Mouse (Mus musculus) heart, postnatal 36 days (tissue): ENCODE data around the gene Olfr802. TPM values are rescaled to one million over a fixed set of nuclear protein-coding genes. Genes with fewer than 3 reads are reported as not detected.

Experiments
- DNase-seq, 2 experiments: peaks; one replicate each; pipeline ENCODE4 v3.0.0; 2021 to 2022
- intact Hi-C: fragments of 180-260 bp; cut with DNase I; formaldehyde crosslinking; loops from one replicate; pipeline ENCODE4 v1.15.1; 2025
- microRNA-seq, 2 experiments: library from miRNA; unstranded; fragments of <30 nt; microRNA quantifications; one replicate each; pipeline ENCODE4 v1.2.0; 2021; ENCODE audit warnings: borderline number of aligned reads in 2 of 2
- total RNA-seq, 2 experiments: library from RNA; stranded (reverse); gene quantifications; 2 replicates each; pipeline ENCODE4 v1.2.3; 2021

The Olfr802 gene
- total RNA-seq = not detected

DNA sequence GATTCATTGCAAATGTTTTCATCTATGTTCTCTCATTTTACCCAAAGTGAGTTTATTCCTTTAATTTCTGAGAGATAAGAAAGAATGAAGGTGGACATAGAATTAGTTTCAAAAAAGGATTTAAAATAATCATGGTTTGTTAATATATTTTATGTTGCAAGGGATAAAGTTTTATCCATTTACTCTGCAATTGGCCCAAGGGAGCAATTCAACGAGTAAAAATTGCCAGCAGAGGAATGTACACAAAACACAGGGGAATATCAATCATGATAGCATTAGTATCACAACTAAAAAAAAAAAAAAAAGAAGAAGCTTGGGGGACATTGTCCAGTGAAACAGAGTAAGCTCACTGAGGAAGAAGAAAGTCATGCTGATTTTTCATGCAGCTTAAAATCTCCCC lies at the start of gene Olfr802:
TSS of gene Olfr802 (minus strand) at position 101 of the 400 bp plus-strand sequence.
- no peak for DNase-seq
- intact Hi-C loops = no loop called here

GRCm38 (mm10) chr10:129729275-129729674 lies 41.3 kb upstream of the Olfr802 start, which contains the start of gene Olfr805:
Gene Olfr805, minus strand, starts transcription at chr10:129729375.
- intact Hi-C loops = no loop called here
- DNase-seq = no peak

DNA sequence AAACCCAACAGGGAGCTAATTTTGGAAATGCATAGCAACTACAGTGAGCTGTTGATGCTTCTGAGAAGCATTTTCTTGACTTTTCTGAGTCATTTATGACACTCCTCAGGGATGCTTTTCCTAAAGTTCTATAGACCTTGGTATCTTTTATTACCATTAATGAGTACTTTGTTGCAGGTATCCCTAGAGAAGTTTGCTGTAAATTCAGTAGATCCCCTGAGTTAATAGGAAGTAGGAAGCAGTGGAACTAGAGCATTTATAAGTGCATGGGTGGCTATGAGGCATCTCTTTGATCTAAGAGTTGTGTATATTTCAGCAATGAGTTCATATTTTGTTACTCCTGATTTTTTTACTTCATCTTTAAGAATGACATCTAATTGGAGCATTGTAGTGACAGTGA lies 14.9 kb upstream of the Olfr802 start, which contains the start of gene Olfr804:
TSS of gene Olfr804 (plus strand) at position 301 of the 400 bp plus-strand sequence.
- intact Hi-C loops = no loop called here

GRCm38 (mm10) chr10:129694186-129694585 lies 6.2 kb upstream of the Olfr802 start, which contains the start of gene Olfr803:
Gene Olfr803, minus strand, starts transcription at chr10:129694286.
- intact Hi-C loops = no loop called here
- DNase-seq = no peak

More for the DNA sequence above, 14.9 kb upstream of the Olfr802 start, which contains the start of gene Olfr804:
- DNase-seq = no peak

DNA sequence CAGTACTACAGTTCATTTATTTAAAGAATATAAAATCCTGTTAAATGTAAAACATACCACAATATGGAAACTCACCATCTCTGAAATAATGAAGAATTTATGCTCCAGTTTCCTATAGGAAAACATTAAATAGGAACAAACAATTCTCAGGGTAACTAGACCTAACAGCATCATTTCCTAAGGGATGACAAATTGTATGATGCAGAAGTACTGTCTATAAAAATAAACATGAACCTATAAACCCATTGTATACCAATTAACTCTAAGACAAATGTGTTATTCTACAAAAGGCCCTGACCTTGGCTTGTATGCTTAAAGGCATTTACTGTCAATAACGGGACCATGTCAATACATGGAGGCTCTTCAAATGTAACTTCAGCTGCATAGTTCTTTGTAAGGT lies 14.2 kb downstream of the Olfr802 start, which contains the start of gene Olfr801:
TSS of gene Olfr801 (minus strand) at position 101 of the 400 bp plus-strand sequence.
- intact Hi-C loops = no loop called here
- DNase-seq = no peak

DNA sequence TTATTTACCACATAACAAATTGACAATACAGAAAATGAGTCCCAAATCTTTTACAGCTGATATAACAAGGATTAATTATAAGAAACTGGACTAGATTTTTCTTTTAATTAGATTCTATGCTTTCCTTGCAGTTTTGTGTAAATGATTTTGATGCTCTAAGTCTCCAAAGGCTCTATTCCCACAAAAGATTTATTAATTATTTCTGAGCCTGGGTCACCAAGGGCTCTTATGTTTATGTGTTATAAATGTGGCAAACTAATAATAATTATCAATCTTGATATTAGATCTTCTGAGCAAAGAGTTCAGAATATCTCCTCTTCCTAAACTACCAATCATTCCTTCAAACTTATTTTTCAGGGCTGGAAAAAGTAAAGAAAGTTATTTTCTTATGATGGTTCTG lies 30.6 kb downstream of the Olfr802 start, which contains the start of gene Olfr800:
TSS of gene Olfr800 (plus strand) at position 301 of the 400 bp plus-strand sequence.
- intact Hi-C loops = no loop called here
- DNase-seq = no peak

DNA sequence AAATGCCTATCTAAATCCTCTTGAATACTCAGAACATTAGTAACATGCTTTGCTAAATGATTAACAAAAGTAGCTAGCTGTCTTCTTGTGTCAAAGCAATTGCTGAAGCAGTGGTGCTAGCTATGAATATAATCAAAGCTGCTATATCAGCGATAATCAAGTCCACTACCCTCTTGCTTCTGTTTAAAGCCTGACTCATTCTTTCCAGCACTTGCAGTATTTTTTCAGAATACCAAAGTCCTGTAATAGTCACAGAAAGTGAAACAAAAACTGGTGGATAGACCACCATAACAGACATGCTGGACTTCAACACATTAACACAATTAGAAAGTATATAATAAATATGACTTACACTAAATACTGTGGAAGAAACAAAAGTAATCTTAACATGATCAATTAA lies 36.2 kb downstream of the Olfr802 start:
- intact Hi-C loops = no loop called here
- no peak for DNase-seq

DNA sequence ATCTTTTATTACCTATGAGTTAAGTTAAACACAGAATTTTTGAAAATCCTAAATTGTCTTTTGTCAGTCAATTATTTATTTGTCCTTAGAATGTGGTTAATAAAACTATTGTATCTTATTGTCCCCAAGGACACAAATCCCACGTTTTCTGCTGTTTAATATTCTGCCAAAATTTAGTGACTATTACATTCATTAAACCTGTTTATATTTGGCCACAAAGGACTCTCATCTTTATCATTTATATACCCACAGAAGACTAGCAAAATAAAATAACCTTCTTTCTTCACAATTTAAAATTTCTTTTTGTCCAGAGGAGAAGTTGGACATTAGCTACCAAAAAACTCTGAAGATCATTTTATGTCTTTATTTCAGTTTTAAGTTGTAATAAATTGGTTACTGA lies 50.8 kb downstream of the Olfr802 start, which contains the start of gene Olfr799:
TSS of gene Olfr799 (plus strand) at position 301 of the 400 bp plus-strand sequence.
- intact Hi-C loops = no loop called here
- no peak for DNase-seq

GRCm38 (mm10) chr10:129627834-129628233 lies 60.1 kb downstream of the Olfr802 start, which contains the start of gene Olfr798:
Gene Olfr798, minus strand, starts transcription at chr10:129627934.
- DNase-seq = no peak
- intact Hi-C loops = no loop called here

Small RNAs within 50 kb of the gene (microRNA-seq; reads per million reads assigned to microRNA genes)
- 0 reads per million in 2 experiments for gene Gm24485

Other genes with a start within 250 kb of the Olfr802 start
- not detected for gene Olfr787, start 226.3 kb downstream of the Olfr802 start, total RNA-seq
- gene Olfr788, start 217.2 kb downstream of the Olfr802 start, total RNA-seq = not detected
- gene Olfr789, start 203.4 kb downstream of the Olfr802 start, total RNA-seq = not detected
- gene Olfr790, start 189.7 kb downstream of the Olfr802 start, total RNA-seq = not detected
- gene Olfr791, start 166.4 kb downstream of the Olfr802 start, total RNA-seq = not detected
- gene Olfr792, start 149.0 kb downstream of the Olfr802 start, total RNA-seq = not detected
- gene Olfr794, start 120.5 kb downstream of the Olfr802 start, total RNA-seq = not detected
- gene Olfr796, start 75.6 kb downstream of the Olfr802 start, total RNA-seq = not detected
- not detected for gene Olfr798, start 60.2 kb downstream of the Olfr802 start, total RNA-seq
- not detected for gene Olfr799, start 50.7 kb downstream of the Olfr802 start, total RNA-seq
- gene Olfr800, start 30.5 kb downstream of the Olfr802 start, total RNA-seq = not detected
- not detected for gene Olfr801, start 14.3 kb downstream of the Olfr802 start, total RNA-seq
- gene Olfr803, start 6.1 kb upstream of the Olfr802 start, total RNA-seq = not detected
- not detected for gene Olfr804, start 15.0 kb upstream of the Olfr802 start, total RNA-seq
- gene Olfr805, start 41.2 kb upstream of the Olfr802 start, total RNA-seq = not detected
- not detected for gene Olfr806, start 53.8 kb upstream of the Olfr802 start, total RNA-seq
- not detected for gene Olfr807, start 69.6 kb upstream of the Olfr802 start, total RNA-seq
- gene Olfr808, start 77.3 kb upstream of the Olfr802 start, total RNA-seq = not detected
- not detected for gene Olfr809, start 86.5 kb upstream of the Olfr802 start, total RNA-seq
- gene Olfr810, start 106.7 kb upstream of the Olfr802 start, total RNA-seq = not detected
- not detected for gene Olfr811, start 116.2 kb upstream of the Olfr802 start, total RNA-seq
- not detected for gene Olfr812, start 157.9 kb upstream of the Olfr802 start, total RNA-seq
- not detected for gene Olfr813, start 167.2 kb upstream of the Olfr802 start, total RNA-seq
- gene Olfr814, start 191.7 kb upstream of the Olfr802 start, total RNA-seq = not detected
- gene Olfr815, start 217.7 kb upstream of the Olfr802 start, total RNA-seq = not detected
- gene Olfr816, start 227.4 kb upstream of the Olfr802 start, total RNA-seq = not detected